Mouse (Mus musculus) urinary bladder, adult 18-20 months (tissue): ENCODE measurements around the gene Gm4847.

Source experiments
- DNase-seq, 2 experiments: peaks; one replicate each; pipeline ENCODE4 v3.0.0; 2022; ENCODE audit warnings: low spot score in 2 of 2, mixed read lengths in 2 of 2

Gene Gm4847

DNA sequence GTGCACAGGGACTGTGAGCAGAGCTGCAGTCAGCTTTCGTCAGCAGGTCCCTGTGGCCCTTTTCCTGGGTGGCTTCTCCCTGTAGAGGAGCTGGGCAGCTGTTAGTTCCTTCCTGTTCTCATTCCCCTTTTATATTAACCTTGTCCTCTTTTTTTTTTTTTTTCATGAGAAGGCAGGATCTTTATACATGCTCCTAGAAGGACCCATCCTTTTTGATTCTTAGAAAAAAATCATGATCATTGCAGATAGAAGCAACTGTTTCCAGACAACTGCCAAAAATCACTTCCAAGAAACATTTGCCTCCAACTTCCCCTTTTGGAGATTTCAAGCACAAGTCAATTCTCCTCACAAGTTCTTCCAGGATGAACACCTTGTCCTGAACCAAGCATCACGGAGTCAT is at the start of gene Gm4847:
Gene Gm4847 (minus strand): TSS at position 101 of the 400 bp plus-strand sequence.
- no peak for DNase-seq

DNA sequence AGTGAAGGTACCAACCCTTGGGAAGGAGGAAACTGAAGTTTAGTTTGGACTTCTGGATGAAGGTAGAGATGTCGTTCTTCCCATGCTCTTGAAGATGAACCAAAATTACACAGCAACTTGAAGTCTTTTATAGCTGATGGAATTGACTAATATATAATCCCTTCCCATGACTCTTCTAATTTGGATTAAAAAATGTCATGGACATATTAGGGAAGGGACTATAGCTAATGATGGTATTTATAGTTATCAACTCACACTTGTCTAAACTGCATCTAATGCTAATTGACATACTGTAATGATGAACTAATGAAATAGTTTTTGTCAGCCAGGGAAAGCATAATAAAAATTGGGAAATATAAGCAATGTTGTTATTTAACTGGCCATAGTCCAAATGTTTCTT is 34.3 kb upstream of the Gm4847 start, which contains the start of gene Fmo9:
Gene Fmo9 (minus strand): TSS at position 101 of the 400 bp plus-strand sequence.
- no peak for DNase-seq

- DNase-seq, result no peak
Measured at GRCm38 (mm10) chr1:166669264-166669663, 21.8 kb upstream of the Gm4847 start.

DNA sequence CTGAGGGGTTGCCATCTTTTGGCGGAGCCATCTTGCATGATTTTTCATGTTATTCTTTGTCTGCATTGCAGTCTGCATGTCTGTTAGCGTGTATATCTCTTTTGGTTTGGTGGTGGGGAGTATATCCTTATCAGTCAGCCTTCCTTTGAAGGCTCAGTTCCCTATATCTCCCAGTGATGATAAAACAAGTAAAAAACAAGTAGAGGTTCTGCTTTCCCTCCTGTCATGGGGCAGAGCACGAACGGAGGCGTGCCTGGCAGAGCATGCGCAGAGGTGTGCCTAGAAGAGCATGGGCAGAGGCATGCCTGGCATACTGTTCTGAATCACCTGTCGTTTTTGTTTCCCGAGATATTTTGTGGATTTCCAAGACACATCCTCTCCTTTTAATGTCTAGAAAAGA is 13.3 kb upstream of the Gm4847 start:
- DNase-seq, result no peak
